Mouse (Mus musculus) CH12.LX (cell line): ENCODE measurements at regions not wholly inside any gene's neighbourhood (a gene's known extent, or its start where the extent isn't known, plus 50 kb on each side); places are given as distances from the start of the nearest gene placed in this dataset.

Experiments
- DNase-seq: peaks from one replicate; pipeline ENCODE4 v3.0.0-alpha.2; 2013; ENCODE audit errors: extremely low read depth
- H3K27ac ChIP-seq: 2 replicates; pipeline ENCODE4 v1.5.1; 2012; ENCODE audit warnings: low read depth, mild to moderate bottlenecking, control low read depth, moderate library complexity; ENCODE audit not compliant: insufficient read depth
- H3K27me3 ChIP-seq: replicated peaks from 2 replicates; pipeline ENCODE3; 2012; ENCODE audit warnings: inconsistent platforms
- H3K36me3 ChIP-seq, 2 experiments: replicated peaks in 1 of 2; 2 replicates each; pipeline versions ENCODE3 to v1.6.1; 2012; ENCODE audit warnings: inconsistent platforms in 1 of 2, low read length in 1 of 2, mild to moderate bottlenecking in 1 of 2, mixed read lengths in 1 of 2, moderate library complexity in 1 of 2; ENCODE audit not compliant: control insufficient read depth in 1 of 2, insufficient read depth in 1 of 2
- H3K4me1 ChIP-seq, 2 experiments: 2 replicates each; pipeline ENCODE4 v1.6.1; 2012; ENCODE audit warnings: inconsistent platforms in 1 of 2, moderate library complexity in 1 of 2; ENCODE audit not compliant: insufficient read depth in 2 of 2, control insufficient read depth in 1 of 2
- H3K4me2 ChIP-seq: 2 replicates; pipeline ENCODE4 v1.6.1; 2012; ENCODE audit warnings: low read depth, mild to moderate bottlenecking, control low read depth; ENCODE audit not compliant: poor library complexity, insufficient read depth, severe bottlenecking
- H3K4me3 ChIP-seq, 3 experiments: fragments of 150-350 bp in 1 of 3; sonication (generic) in 1 of 3; replicated peaks in 1 of 3; 2 replicates each; pipeline versions ENCODE3 to v1.5.1; 2011 to 2012; ENCODE audit warnings: low read depth in 2 of 3, low read length in 2 of 3, mild to moderate bottlenecking in 2 of 3, moderate library complexity in 2 of 3, control low read depth in 1 of 3, improper control_type of control experiment in 1 of 3, inconsistent platforms in 1 of 3, mixed read lengths in 1 of 3; ENCODE audit not compliant: poor library complexity in 1 of 3
- H3K79me2 ChIP-seq: replicated peaks from 2 replicates; pipeline ENCODE4 v1.6.1; 2012; ENCODE audit warnings: mild to moderate bottlenecking, moderate library complexity; ENCODE audit not compliant: control insufficient read depth, poor library complexity, insufficient read depth, severe bottlenecking; ENCODE audit errors: extremely low read depth
- H3K9ac ChIP-seq: 2 replicates; pipeline ENCODE4 v1.6.1; 2012; ENCODE audit warnings: low read depth, mild to moderate bottlenecking, control low read depth, moderate library complexity; ENCODE audit not compliant: insufficient read depth
- H3K9me3 ChIP-seq: replicated peaks from 2 replicates; pipeline ENCODE3; 2012; ENCODE audit warnings: low read length, inconsistent platforms, mixed read lengths
- CHD2 ChIP-seq: IDR thresholded peaks from 2 replicates; pipeline ENCODE4 v1.6.1; 2011; ENCODE audit warnings: low read length, improper control_type of control experiment
- CTCF ChIP-seq, 2 experiments: IDR thresholded peaks in 1 of 2; conservative IDR thresholded peaks in 1 of 2; 2 replicates each; pipeline ENCODE4 v1.5.1; 2011 to 2012; ENCODE audit warnings: low read depth in 2 of 2, low read length in 2 of 2, improper control_type of control experiment in 1 of 2, inconsistent platforms in 1 of 2, mild to moderate bottlenecking in 1 of 2, moderate library complexity in 1 of 2
- E2F4 ChIP-seq: IDR thresholded peaks from 2 replicates; pipeline ENCODE4 v1.6.1; 2011; ENCODE audit warnings: low read depth, low read length, improper control_type of control experiment; ENCODE audit not compliant: insufficient replicate concordance
- ETS1 ChIP-seq: conservative IDR thresholded peaks from 2 replicates; pipeline ENCODE4 v1.6.1; 2012; ENCODE audit warnings: low read depth, mild to moderate bottlenecking, inconsistent platforms, low read length, improper control_type of control experiment, moderate library complexity
- HCFC1 ChIP-seq: IDR thresholded peaks from 2 replicates; pipeline ENCODE4 v1.6.1; 2012; ENCODE audit warnings: low read depth, mild to moderate bottlenecking, inconsistent platforms, low read length, improper control_type of control experiment
- JUN ChIP-seq: IDR thresholded peaks from 2 replicates; pipeline ENCODE4 v1.6.1; 2011; ENCODE audit warnings: low read depth, mild to moderate bottlenecking, low read length, improper control_type of control experiment, moderate library complexity; ENCODE audit not compliant: insufficient read depth
- JUND ChIP-seq: conservative IDR thresholded peaks from 2 replicates; pipeline ENCODE4 v1.6.1; 2011; ENCODE audit warnings: low read depth, low read length, improper control_type of control experiment
- KAT2A ChIP-seq: IDR thresholded peaks from 2 replicates; pipeline ENCODE4 v1.6.1; 2012; ENCODE audit warnings: low read length, improper control_type of control experiment, inconsistent platforms; ENCODE audit not compliant: insufficient replicate concordance
- MAFK ChIP-seq: IDR thresholded peaks from 2 replicates; pipeline ENCODE4 v1.6.1; 2011; ENCODE audit warnings: low read length, improper control_type of control experiment; ENCODE audit not compliant: insufficient replicate concordance
- MAZ ChIP-seq: IDR thresholded peaks from 2 replicates; pipeline ENCODE4 v1.6.1; 2012; ENCODE audit warnings: low read depth, mild to moderate bottlenecking, inconsistent platforms, low read length, improper control_type of control experiment, moderate library complexity
- MXI1 ChIP-seq: IDR thresholded peaks from 2 replicates; pipeline ENCODE4 v1.6.1; 2011; ENCODE audit warnings: mild to moderate bottlenecking, low read depth, low read length, improper control_type of control experiment
- NRF1 ChIP-seq: IDR thresholded peaks from 2 replicates; pipeline ENCODE4 v1.6.1; 2014; ENCODE audit warnings: low read depth, mild to moderate bottlenecking, inconsistent platforms, low read length, improper control_type of control experiment, moderate library complexity
- POLR2AphosphoS2 ChIP-seq: IDR thresholded peaks from 2 replicates; pipeline ENCODE4 v1.6.1; 2011; ENCODE audit warnings: low read depth, low read length, improper control_type of control experiment
- RAD21 ChIP-seq: IDR thresholded peaks from 2 replicates; pipeline ENCODE4 v1.6.1; 2011; ENCODE audit warnings: low read depth, mild to moderate bottlenecking, low read length, improper control_type of control experiment, moderate library complexity
- SIN3A ChIP-seq: IDR thresholded peaks from 2 replicates; pipeline ENCODE4 v1.6.1; 2012; ENCODE audit warnings: low read length, improper control_type of control experiment, inconsistent platforms
- SMC3 ChIP-seq: IDR thresholded peaks from 2 replicates; pipeline ENCODE4 v1.6.1; 2011; ENCODE audit warnings: low read depth, low read length, improper control_type of control experiment
- USF1 ChIP-seq: IDR thresholded peaks from 2 replicates; pipeline ENCODE4 v1.6.1; 2014; ENCODE audit warnings: low read depth, mild to moderate bottlenecking, inconsistent platforms, low read length, improper control_type of control experiment
- USF2 ChIP-seq: conservative IDR thresholded peaks from 2 replicates; pipeline ENCODE4 v1.6.1; 2011; ENCODE audit warnings: low read depth, low read length, improper control_type of control experiment
- ZC3H11A ChIP-seq: IDR thresholded peaks from 2 replicates; pipeline ENCODE4 v1.6.1; 2012; ENCODE audit warnings: low read depth, mild to moderate bottlenecking, inconsistent platforms, low read length, improper control_type of control experiment
- dilution Hi-C: fragments of 300-500 bp; cut with MboI; formaldehyde crosslinking; loops from 2 replicates; pipeline ENCODE4 v1.14.3; 2020; ENCODE audit warnings: low sequenced_read_pairs; ENCODE audit not compliant: extremely low pct_unique_long_range_greater_than_20kb, extremely low pct_ligation_motif_present
- in situ Hi-C: fragments of 300-500 bp; cut with MboI; formaldehyde crosslinking; loops from 3 replicates; pipeline ENCODE4 v1.14.3; 2019; ENCODE audit warnings: low sequenced_read_pairs, low pct_ligation_motif_present, low pct_unique_long_range_greater_than_20kb, mixed read lengths

DNA sequence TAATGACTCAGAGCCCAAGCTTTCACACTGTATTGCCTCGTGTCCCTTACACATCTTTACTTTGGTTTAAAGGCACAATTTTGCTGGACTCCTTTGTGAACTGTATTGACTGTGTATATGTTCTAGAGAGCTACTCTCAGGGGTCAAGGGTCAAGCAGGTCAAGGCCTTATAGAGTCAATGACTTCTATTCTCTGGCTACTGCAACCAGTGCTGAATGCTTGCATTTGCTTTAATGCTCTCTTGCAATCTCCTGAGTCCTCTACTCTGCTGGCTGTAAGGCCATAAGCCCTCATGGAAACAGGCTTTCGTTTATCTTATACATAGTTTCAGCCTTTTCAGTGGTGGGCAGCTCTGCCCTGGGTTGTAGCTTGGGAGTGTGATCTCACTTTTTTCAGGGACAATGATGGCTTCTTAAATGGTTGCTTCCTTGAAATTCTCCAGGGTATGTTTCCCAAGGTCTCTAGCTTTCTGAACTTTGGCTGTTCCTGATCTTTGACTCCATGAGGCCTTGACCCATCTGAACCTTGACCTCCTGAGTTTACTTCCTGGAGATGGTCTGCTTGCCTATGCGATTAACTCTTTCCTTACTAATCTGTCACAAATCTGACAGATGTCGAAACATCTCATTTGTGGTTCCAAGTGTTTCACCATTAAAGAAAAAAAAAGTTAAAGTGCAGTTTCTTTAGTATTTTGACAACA is 433.8 kb upstream of the Dph6 start:
- H3K9ac ChIP-seq = no peak overlapping the region
- H3K27me3 ChIP-seq = no peaks in the 10 kb centered on the region
- H3K4me3 ChIP-seq = no peak overlapping the region
- no peak overlapping the region for H3K27ac ChIP-seq
- H3K4me1 ChIP-seq = no peaks in the 10 kb centered on the region
- dilution Hi-C loops = no loop called here
- no peaks in the 10 kb centered on the region for H3K36me3 ChIP-seq
- in situ Hi-C loops = no loop called here
- TF ChIP-seq ETS1 = no peak
- no peak for TF ChIP-seq POLR2AphosphoS2
- TF ChIP-seq HCFC1 = no peak
- TF ChIP-seq CTCF (conservative IDR thresholded peaks at IDR 0.05 in 1 of 2, IDR thresholded peaks at IDR 0.05 in 1 of 2; ENCODE audit: low read depth in 2 of 2, low read length in 2 of 2) = no peak
- TF ChIP-seq SIN3A = no peak
- no peak for TF ChIP-seq NRF1
- TF ChIP-seq SMC3 = no peak
- no peak for TF ChIP-seq RAD21
- no peak for TF ChIP-seq JUN
- TF ChIP-seq JUND = no peak
- DNase-seq = no peak
- H3K4me2 ChIP-seq = no peak overlapping the region
- no peaks in the 10 kb centered on the region for H3K9me3 ChIP-seq
- H3K79me2 ChIP-seq = no peaks in the 10 kb centered on the region

- no peak overlapping the region for H3K4me3 ChIP-seq
- no peak for DNase-seq
- no peaks in the 10 kb centered on the region for H3K27me3 ChIP-seq
- no peaks in the 10 kb centered on the region for H3K9me3 ChIP-seq
- no peak overlapping the region for H3K4me2 ChIP-seq
- TF ChIP-seq JUND (no peak), CHD2 (no peak), E2F4 (no peak), HCFC1 (no peak), POLR2AphosphoS2 (no peak), MXI1 (no peak), USF2 (no peak), KAT2A (no peak), NRF1 (no peak), MAZ (no peak), CTCF (conservative IDR thresholded peaks at IDR 0.05 in 1 of 2, IDR thresholded peaks at IDR 0.05 in 1 of 2; ENCODE audit: low read depth in 2 of 2, low read length in 2 of 2) (no peak), MAFK (no peak), ZC3H11A (no peak), USF1 (no peak), RAD21 (no peak)
- H3K36me3 ChIP-seq = no peaks in the 10 kb centered on the region
- H3K9ac ChIP-seq = no peak overlapping the region
- H3K79me2 ChIP-seq = no peaks in the 10 kb centered on the region
- no peak overlapping the region for H3K27ac ChIP-seq
- dilution Hi-C loops (no loop called here), in situ Hi-C loops (no loop called here)
- no peaks in the 10 kb centered on the region for H3K4me1 ChIP-seq
Observed at GRCm38 (mm10) chr2:115090430-115091175, 435.8 kb upstream of the Dph6 start.
